Mouse (Mus musculus): ENCODE measurements around the gene Hist1h2bh.

Gene Hist1h2bh

GRCm38 (mm10) chr13:23505662-23506345 is 37.4 kb downstream of the Hist1h2bh start:
- DNase-seq (ENCODE audit: low spot score), result no peak

- no peak for DNase-seq (ENCODE audit: low spot score)
These were observed 39.4 kb downstream of the Hist1h2bh start for GRCm38 (mm10) chr13:23503797-23504196.

- DNase-seq (ENCODE audit: low spot score), result no peak
These were observed 40.3 kb downstream of the Hist1h2bh start for GRCm38 (mm10) chr13:23502916-23503315.

- DNase-seq (ENCODE audit: low spot score), result no peak
These were observed 41.1 kb downstream of the Hist1h2bh start for GRCm38 (mm10) chr13:23502031-23502567.

- DNase-seq (ENCODE audit: low spot score), result no peak
These were observed 41.7 kb downstream of the Hist1h2bh start for GRCm38 (mm10) chr13:23501511-23501910.

- no peak for DNase-seq (ENCODE audit: low spot score)
These were observed 42.6 kb downstream of the Hist1h2bh start for GRCm38 (mm10) chr13:23500424-23501200.

- no peak for DNase-seq (ENCODE audit: low spot score)
These were observed 43.2 kb downstream of the Hist1h2bh start for GRCm38 (mm10) chr13:23499943-23500342.

GRCm38 (mm10) chr13:23498653-23499052 is 44.5 kb downstream of the Hist1h2bh start:
- no peak for DNase-seq (ENCODE audit: low spot score)

- no peak for DNase-seq (ENCODE audit: low spot score)
These were observed 45.4 kb downstream of the Hist1h2bh start for GRCm38 (mm10) chr13:23497656-23498321.

- DNase-seq (ENCODE audit: low spot score), result no peak
These were observed 47.7 kb downstream of the Hist1h2bh start for GRCm38 (mm10) chr13:23495526-23495925.

- DNase-seq (ENCODE audit: low spot score), result no peak
These were observed 51.2 kb downstream of the Hist1h2bh start for GRCm38 (mm10) chr13:23491990-23492389.

Measured in testis, postnatal 10 days (tissue).